Mouse (Mus musculus): ENCODE results near the gene Cerkl. TPM values are rescaled to one million over a fixed set of nuclear protein-coding genes. Genes with fewer than 3 reads are reported as not detected.
A peak's percentile ranks its signal among the peaks of the same experiment; 100 is the strongest.

Cerkl gene
- total and polyA plus RNA-seq, 2 experiments = 2.7 to 6.2 TPM

GRCm38 (mm10) chr2:79378346-79379086 lies 78.1 kb downstream of the Cerkl start:
- Histone ChIP-seq H3K4me3 (ENCODE audit: insufficient read depth, low read depth, low read length) (no peak overlapping the region), H3K9ac (ENCODE audit: low read depth, low read length) (no peak overlapping the region), H3K79me2 (ENCODE audit: control insufficient read depth, insufficient read depth, low read length) (no peaks in the 10 kb centered on the region), H3K4me1 (ENCODE audit: control insufficient read depth, insufficient read depth, low read length) (peaks cover 8% of the 10 kb centered on the region; the same call in 1 of the 2 replicates), H3K27me3 (ENCODE audit: control insufficient read depth, insufficient read depth, low read length) (no peaks in the 10 kb centered on the region), H3K36me3 (ENCODE audit: control insufficient read depth, insufficient read depth, low read length) (no peaks in the 10 kb centered on the region), H3K27ac (replicated peaks; ENCODE audit: insufficient read depth, low read depth, low read length) (no peak overlapping the region)
- 23% methylated on average over 8 of the region's 8 CpGs for WGBS
- TF ChIP-seq POLR2A (IDR thresholded peaks at IDR 0.05; ENCODE audit: extremely low read depth, insufficient read depth, low read length) = no peak
- no peak for TF ChIP-seq CTCF (IDR thresholded peaks at IDR 0.05; ENCODE audit: low read depth, low read length)
- DNase-seq (ENCODE audit: extremely low read depth, low read depth, low spot score) = no peak

GRCm38 (mm10) chr2:79372486-79373200 lies 83.9 kb downstream of the Cerkl start:
- TF ChIP-seq CTCF (IDR thresholded peaks at IDR 0.05; ENCODE audit: low read depth, low read length) = peak; percentile 87
- no peak for TF ChIP-seq POLR2A (IDR thresholded peaks at IDR 0.05; ENCODE audit: extremely low read depth, insufficient read depth, low read length)
- Histone ChIP-seq H3K36me3 (ENCODE audit: control insufficient read depth, insufficient read depth, low read length) (no peaks in the 10 kb centered on the region), H3K27me3 (ENCODE audit: control insufficient read depth, insufficient read depth, low read length) (no peaks in the 10 kb centered on the region), H3K4me1 (ENCODE audit: control insufficient read depth, insufficient read depth, low read length) (peaks cover 10% of the 10 kb centered on the region; the same call in 1 of the 2 replicates), H3K9ac (ENCODE audit: low read depth, low read length) (no peak overlapping the region), H3K79me2 (ENCODE audit: control insufficient read depth, insufficient read depth, low read length) (no peaks in the 10 kb centered on the region), H3K4me3 (ENCODE audit: insufficient read depth, low read depth, low read length) (no peak overlapping the region), H3K27ac (replicated peaks; ENCODE audit: insufficient read depth, low read depth, low read length) (no peak overlapping the region)
- 28% methylated on average over 6 of the region's 6 CpGs for WGBS
- peak; percentile 66 for DNase-seq (ENCODE audit: extremely low read depth, low read depth, low spot score)

DNA sequence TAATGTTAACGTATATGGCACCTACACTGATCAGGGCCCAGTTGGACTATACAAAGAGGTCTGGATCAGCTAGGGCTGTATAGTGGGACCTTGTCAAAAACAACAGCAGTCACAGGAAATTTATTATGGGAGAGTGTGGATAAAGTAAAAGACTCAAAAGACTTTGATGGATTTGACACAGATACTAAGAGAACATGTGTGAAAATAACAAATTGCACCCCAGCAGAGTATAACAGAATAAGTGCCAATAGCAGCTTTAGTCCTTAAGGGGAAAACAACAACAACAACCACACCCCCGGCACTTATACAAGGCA lies 84.5 kb downstream of the Cerkl start:
- H3K27ac ChIP-seq (replicated peaks; ENCODE audit: insufficient read depth, low read depth, low read length) = no peak overlapping the region
- no peak overlapping the region for H3K9ac ChIP-seq (ENCODE audit: low read depth, low read length)
- H3K4me3 ChIP-seq (ENCODE audit: insufficient read depth, low read depth, low read length) = no peak overlapping the region
- H3K79me2 ChIP-seq (ENCODE audit: control insufficient read depth, insufficient read depth, low read length) = no peaks in the 10 kb centered on the region
- WGBS = 49% methylated on average over 2 of the region's 2 CpGs
- no peaks in the 10 kb centered on the region for H3K36me3 ChIP-seq (ENCODE audit: control insufficient read depth, insufficient read depth, low read length)
- no peaks in the 10 kb centered on the region for H3K27me3 ChIP-seq (ENCODE audit: control insufficient read depth, insufficient read depth, low read length)
- TF ChIP-seq POLR2A (IDR thresholded peaks at IDR 0.05; ENCODE audit: extremely low read depth, insufficient read depth, low read length) = no peak
- no peak for TF ChIP-seq CTCF (IDR thresholded peaks at IDR 0.05; ENCODE audit: low read depth, low read length)
- H3K4me1 ChIP-seq (ENCODE audit: control insufficient read depth, insufficient read depth, low read length) = peaks cover 10% of the 10 kb centered on the region; the same call in 1 of the 2 replicates
- DNase-seq (ENCODE audit: extremely low read depth, low read depth, low spot score) = no peak

GRCm38 (mm10) chr2:79371326-79372153 lies 85.0 kb downstream of the Cerkl start:
- H3K4me1 ChIP-seq (ENCODE audit: control insufficient read depth, insufficient read depth, low read length) = peaks cover 10% of the 10 kb centered on the region; the same call in 1 of the 2 replicates
- TF ChIP-seq CTCF (IDR thresholded peaks at IDR 0.05; ENCODE audit: low read depth, low read length) (no peak), POLR2A (IDR thresholded peaks at IDR 0.05; ENCODE audit: extremely low read depth, insufficient read depth, low read length) (no peak)
- 94% methylated on average over 7 of the region's 7 CpGs for WGBS
- DNase-seq (ENCODE audit: extremely low read depth, low read depth, low spot score) = no peak
- H3K79me2 ChIP-seq (ENCODE audit: control insufficient read depth, insufficient read depth, low read length) = no peaks in the 10 kb centered on the region
- H3K27ac ChIP-seq (replicated peaks; ENCODE audit: insufficient read depth, low read depth, low read length) = no peak overlapping the region
- H3K27me3 ChIP-seq (ENCODE audit: control insufficient read depth, insufficient read depth, low read length) = no peaks in the 10 kb centered on the region
- no peak overlapping the region for H3K9ac ChIP-seq (ENCODE audit: low read depth, low read length)
- no peaks in the 10 kb centered on the region for H3K36me3 ChIP-seq (ENCODE audit: control insufficient read depth, insufficient read depth, low read length)
- no peak overlapping the region for H3K4me3 ChIP-seq (ENCODE audit: insufficient read depth, low read depth, low read length)

DNA sequence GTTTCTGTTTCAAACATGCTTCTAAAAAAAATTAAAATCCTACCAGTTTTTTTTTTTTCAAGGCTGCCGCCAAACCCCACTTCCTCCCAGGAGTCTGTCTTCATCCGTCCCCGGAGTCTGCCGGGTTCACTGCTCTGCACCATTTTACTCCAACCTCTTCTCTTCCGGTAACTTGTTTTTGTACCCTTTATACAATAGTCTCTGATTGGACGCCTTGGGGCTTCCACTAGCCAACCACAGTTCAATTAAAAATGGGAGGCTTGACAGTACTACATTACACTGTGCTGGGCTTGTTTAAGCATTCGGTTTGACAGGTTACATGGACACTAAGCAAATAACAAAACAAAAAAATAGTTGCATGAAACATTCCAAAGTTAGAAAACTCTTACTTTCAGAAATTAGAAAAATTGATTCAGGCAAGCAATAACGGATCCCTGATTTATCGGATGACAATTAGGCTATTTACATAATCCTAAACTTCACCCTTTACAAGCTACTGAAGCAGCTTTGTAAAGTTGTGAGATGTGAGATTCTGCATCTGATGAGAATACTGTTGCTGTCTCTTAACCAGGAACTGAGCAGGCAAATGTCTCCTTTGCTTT lies 85.8 kb downstream of the Cerkl start:
- Histone ChIP-seq H3K27ac (replicated peaks; ENCODE audit: insufficient read depth, low read depth, low read length) (no peak overlapping the region), H3K9ac (ENCODE audit: low read depth, low read length) (no peak overlapping the region)

More for the DNA sequence above, 85.8 kb downstream of the Cerkl start:
- no peak for TF ChIP-seq POLR2A (IDR thresholded peaks at IDR 0.05; ENCODE audit: extremely low read depth, insufficient read depth, low read length)
- WGBS = 73% methylated on average over 9 of the region's 9 CpGs
- Histone ChIP-seq H3K36me3 (ENCODE audit: control insufficient read depth, insufficient read depth, low read length) (no peaks in the 10 kb centered on the region), H3K4me1 (ENCODE audit: control insufficient read depth, insufficient read depth, low read length) (peaks cover 10% of the 10 kb centered on the region; the same call in 1 of the 2 replicates), H3K27me3 (ENCODE audit: control insufficient read depth, insufficient read depth, low read length) (no peaks in the 10 kb centered on the region), H3K79me2 (ENCODE audit: control insufficient read depth, insufficient read depth, low read length) (no peaks in the 10 kb centered on the region), H3K4me3 (ENCODE audit: insufficient read depth, low read depth, low read length) (peak overlapping the region; percentile 26; the same call in 1 of the 2 replicates)
- peak; percentile 60 for DNase-seq (ENCODE audit: extremely low read depth, low read depth, low spot score)

All from liver, adult 2 months (tissue).